10 mouse cellular contexts compared by ENCODE assay signal in genomic region chr14:112895561-112895960, GRCm38 (mm10).
DNase-seq lines count a peak whose midpoint lies in the region; ATAC-seq and TF ChIP-seq lines count a peak whose summit lies in the region.
"Had no signal": no experiment of that assay in that cellular context is flagged by ENCODE, and none has a peak within 500 bp of the region (broad histone marks: within the 10 kb centered on the region; RNA-seq: fewer than 3 reads in every experiment).

No protein-coding gene starts in this region.

- H3K4me3 ChIP-seq in heart, embryonic 10.5 days, result no peak overlapping the region
- no peak overlapping the region for H3K4me3 ChIP-seq in midbrain, embryonic 12.5 days
- H3K4me3 ChIP-seq in midbrain, embryonic 16.5 days (ENCODE audit: low read depth, low read length), result no peak overlapping the region
- H3K4me3 ChIP-seq in intestine, embryonic 15.5 days (replicated peaks), result no peak overlapping the region
- no peak overlapping the region for H3K4me3 ChIP-seq in lung, adult 2 months (replicated peaks; ENCODE audit: extremely low read depth, low read depth, low read length)
- H3K4me3 ChIP-seq: embryonic facial prominence, embryonic 15.5 days had no signal

- no peak overlapping the region for H3K9ac ChIP-seq in midbrain, embryonic 12.5 days (replicated peaks)
- no peak overlapping the region for H3K9ac ChIP-seq in midbrain, embryonic 16.5 days (ENCODE audit: low read depth, low read length)
- H3K9ac ChIP-seq in intestine, embryonic 15.5 days, result no peak overlapping the region
- H3K9ac ChIP-seq: embryonic facial prominence, embryonic 15.5 days had no signal

- no peak for TF ChIP-seq POLR2A in lung, adult 2 months (IDR thresholded peaks at IDR 0.05; ENCODE audit: borderline replicate concordance, extremely low read depth, low read depth, low read length)

- no peak overlapping the region for H3K4me2 ChIP-seq in midbrain, embryonic 12.5 days (replicated peaks)
- no peak overlapping the region for H3K4me2 ChIP-seq in midbrain, embryonic 16.5 days (ENCODE audit: low read length)
- H3K4me2 ChIP-seq in intestine, embryonic 15.5 days (replicated peaks), result no peak overlapping the region
- H3K4me2 ChIP-seq: embryonic facial prominence, embryonic 15.5 days had no signal

- H3K36me3 ChIP-seq in heart, embryonic 10.5 days, result no peaks in the 10 kb centered on the region
- no peaks in the 10 kb centered on the region for H3K36me3 ChIP-seq in midbrain, embryonic 12.5 days
- H3K36me3 ChIP-seq in midbrain, embryonic 16.5 days (ENCODE audit: control insufficient read depth, insufficient read depth, low read length), result no peaks in the 10 kb centered on the region
- H3K36me3 ChIP-seq in intestine, embryonic 15.5 days, result no peaks in the 10 kb centered on the region
- H3K36me3 ChIP-seq: embryonic facial prominence, embryonic 15.5 days had no signal

- TF ChIP-seq CTCF in lung, adult 2 months (IDR thresholded peaks at IDR 0.05; ENCODE audit: insufficient read depth, low read length), result no peak

- peak; percentile 60; the same call in 1 of the 2 replicates for ATAC-seq in midbrain, embryonic 12.5 days (ENCODE audit: low FRiP score, low read depth)
- no peak for ATAC-seq in midbrain, embryonic 16.5 days
- ATAC-seq in intestine, embryonic 15.5 days, result no peak

- no peaks in the 10 kb centered on the region for H3K4me1 ChIP-seq in heart, embryonic 10.5 days
- no peaks in the 10 kb centered on the region for H3K4me1 ChIP-seq in midbrain, embryonic 12.5 days
- no peaks in the 10 kb centered on the region for H3K4me1 ChIP-seq in midbrain, embryonic 16.5 days (ENCODE audit: control insufficient read depth, insufficient read depth, low read length)
- no peaks in the 10 kb centered on the region for H3K4me1 ChIP-seq in intestine, embryonic 15.5 days (replicated peaks)
- H3K4me1 ChIP-seq in lung, adult 2 months (ENCODE audit: control insufficient read depth, insufficient read depth, low read length), result no peaks in the 10 kb centered on the region
- H3K4me1 ChIP-seq: embryonic facial prominence, embryonic 15.5 days had no signal

- 33% methylated on average over 2 of the region's 2 CpGs for WGBS in heart, embryonic 10.5 days
- WGBS in midbrain, embryonic 12.5 days, result 46% methylated on average over 2 of the region's 2 CpGs
- WGBS in midbrain, embryonic 16.5 days, result 41% methylated on average over 2 of the region's 2 CpGs
- WGBS in intestine, embryonic 15.5 days, result 41% methylated on average over 2 of the region's 2 CpGs
- WGBS in lung, adult 2 months, result 23% methylated on average over 2 of the region's 2 CpGs

- no peaks in the 10 kb centered on the region for H3K9me3 ChIP-seq in heart, embryonic 10.5 days
- H3K9me3 ChIP-seq in midbrain, embryonic 12.5 days, result no peaks in the 10 kb centered on the region
- H3K9me3 ChIP-seq in midbrain, embryonic 16.5 days (replicated peaks; ENCODE audit: control insufficient read depth, low read length, poor library complexity, severe bottlenecking), result no peaks in the 10 kb centered on the region
- no peaks in the 10 kb centered on the region for H3K9me3 ChIP-seq in intestine, embryonic 15.5 days
- H3K9me3 ChIP-seq: embryonic facial prominence, embryonic 15.5 days had no signal

- peak; percentile 9 for DNase-seq in heart, postnatal 4 days
- no peak for DNase-seq in heart, embryonic 10.5 days (ENCODE audit: low spot score)
- DNase-seq in c-Kit-positive CD71-negative TER-119-negative erythroid progenitor cells, embryonic 14.5 days (ENCODE audit: low read depth), result peak; percentile 16
- peak; percentile 25 for DNase-seq in retina, adult 2 months (ENCODE audit: low read depth, low spot score)
- DNase-seq in lung, adult 2 months, result no peak
- DNase-seq: lung, postnatal 10 days had no signal

- no peaks in the 10 kb centered on the region for H3K27me3 ChIP-seq in heart, embryonic 10.5 days (ENCODE audit: insufficient read depth, poor library complexity, severe bottlenecking)
- H3K27me3 ChIP-seq in midbrain, embryonic 12.5 days, result no peaks in the 10 kb centered on the region
- no peaks in the 10 kb centered on the region for H3K27me3 ChIP-seq in midbrain, embryonic 16.5 days (ENCODE audit: control insufficient read depth, insufficient read depth, low read depth, low read length)
- no peaks in the 10 kb centered on the region for H3K27me3 ChIP-seq in intestine, embryonic 15.5 days (replicated peaks)
- H3K27me3 ChIP-seq: embryonic facial prominence, embryonic 15.5 days had no signal

- no peak overlapping the region for H3K27ac ChIP-seq in heart, embryonic 10.5 days
- no peak overlapping the region for H3K27ac ChIP-seq in midbrain, embryonic 12.5 days (replicated peaks)
- H3K27ac ChIP-seq in midbrain, embryonic 16.5 days (ENCODE audit: low read length), result no peak overlapping the region
- H3K27ac ChIP-seq in intestine, embryonic 15.5 days, result no peak overlapping the region
- H3K27ac ChIP-seq: embryonic facial prominence, embryonic 15.5 days had no signal

Comparison
In these comparisons a context has a peak if more than half of its experiments do, and no peak if none do; other contexts are left out.
1. DNase-seq: peak in heart, postnatal 4 days (single experiment), c-Kit-positive CD71-negative TER-119-negative erythroid progenitor cells, embryonic 14.5 days (single experiment) and retina, adult 2 months (single experiment); none in heart, embryonic 10.5 days (single experiment) and lung, adult 2 months (single experiment).